Mouse (Mus musculus): ENCODE measurements around the gene Mrtfa. TPM values are rescaled to one million over a fixed set of nuclear protein-coding genes. Genes with fewer than 3 reads are reported as not detected.

Mrtfa gene
- total RNA-seq, 2 experiments from 2014 or later = 78.6 to 79.7 TPM

DNA sequence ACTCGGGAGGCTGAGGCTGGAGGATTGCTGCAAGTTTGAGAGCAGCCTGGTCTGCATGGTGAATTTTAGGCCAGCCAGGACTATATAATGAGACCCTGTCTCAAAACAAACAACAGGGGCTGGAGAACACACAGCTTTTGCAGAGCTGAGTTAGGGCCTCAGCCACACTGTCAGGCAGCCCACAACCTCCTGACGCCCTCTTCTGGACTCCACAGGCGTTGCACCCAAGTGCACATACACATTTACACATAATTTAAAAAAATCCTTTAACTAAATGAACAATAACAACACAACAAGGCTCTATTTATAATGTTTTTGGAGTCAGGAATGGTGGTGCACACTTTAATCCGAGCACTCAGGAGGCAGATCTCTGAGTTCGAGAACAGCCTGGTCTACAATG is 7.9 kb upstream of the Mrtfa start:
- DNase-seq (ENCODE audit: low spot score in 2 of 2) = no peak

DNA sequence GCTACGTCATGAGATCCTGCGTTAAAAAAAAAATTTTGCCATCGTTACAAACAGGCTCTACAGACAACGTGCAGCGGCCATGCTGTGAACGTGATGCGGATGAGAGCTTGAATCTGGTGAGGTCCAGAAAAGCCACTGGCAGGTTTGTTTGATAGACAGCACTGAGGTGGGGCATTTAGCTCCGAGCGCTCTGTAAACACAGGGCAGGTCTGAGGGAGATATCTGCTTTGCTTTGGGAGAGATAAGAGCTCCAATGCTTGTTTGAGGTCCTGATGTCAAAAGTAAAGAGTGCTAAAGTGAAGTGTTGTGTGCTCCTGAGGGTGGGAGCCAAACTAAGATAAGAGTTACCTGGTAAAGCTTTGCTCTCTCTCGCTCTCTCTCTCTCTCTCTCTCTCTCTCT is 6.6 kb upstream of the Mrtfa start:
- DNase-seq (ENCODE audit: low spot score in 2 of 2) = no peak

DNA sequence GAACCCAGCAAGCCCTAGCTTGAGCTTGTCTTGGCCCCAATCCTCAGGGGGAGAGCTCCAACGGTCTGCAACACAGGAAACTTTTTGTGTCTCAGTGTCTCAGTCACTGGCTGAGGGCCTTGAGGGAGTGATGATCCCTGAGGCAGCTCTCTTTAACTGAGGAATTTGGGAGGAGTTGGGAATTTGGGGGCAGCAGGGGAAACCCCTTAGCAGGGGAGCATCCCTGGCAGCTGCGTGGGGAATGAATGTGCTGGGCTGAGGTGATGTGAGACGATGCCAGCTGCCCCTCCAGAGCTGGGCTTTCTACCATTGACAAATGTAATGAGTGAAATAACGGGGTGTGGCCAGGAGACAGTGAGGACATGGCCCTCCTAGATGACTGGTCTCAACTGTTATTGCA is 4.9 kb upstream of the Mrtfa start:
- no peak for DNase-seq (ENCODE audit: low spot score in 2 of 2)

DNA sequence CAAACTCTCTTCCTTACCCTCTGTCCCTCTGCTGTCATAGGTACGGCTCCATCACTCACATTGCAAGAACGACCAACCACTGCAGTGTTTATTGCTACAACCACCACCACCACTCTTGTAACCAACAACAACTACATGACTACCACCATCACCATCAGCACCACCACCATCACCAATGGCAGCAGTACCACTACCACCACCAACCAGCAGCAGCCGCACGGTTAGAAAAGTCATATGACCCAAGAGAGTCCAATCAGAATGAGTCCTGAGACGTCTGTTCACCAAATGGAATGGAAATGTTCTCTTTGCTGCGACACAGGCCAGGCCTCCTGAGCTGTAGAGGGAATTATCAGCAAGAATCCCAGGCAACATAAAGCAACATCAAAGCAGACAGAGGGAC is 4.2 kb upstream of the Mrtfa start:
- DNase-seq (ENCODE audit: low spot score in 2 of 2) = no peak

DNA sequence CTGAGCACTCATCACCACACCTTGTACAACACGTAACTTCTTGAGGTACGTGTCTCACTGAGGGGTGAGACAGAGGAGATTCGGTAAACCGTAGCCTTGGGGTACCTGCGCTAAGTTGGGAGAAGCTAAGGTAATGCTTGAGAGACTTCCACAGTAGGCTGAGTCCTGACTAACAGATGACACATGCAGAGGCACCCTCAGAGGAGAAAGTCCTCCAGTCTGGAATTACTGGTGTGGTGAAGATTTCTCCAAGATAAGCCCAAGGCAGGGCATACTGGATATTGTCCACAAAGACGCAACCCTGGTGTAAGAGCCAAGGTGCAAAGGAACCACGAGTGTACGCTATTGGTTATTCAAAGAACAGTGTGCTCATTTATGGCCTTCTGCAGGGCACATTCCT is 2.3 kb upstream of the Mrtfa start:
- DNase-seq (ENCODE audit: low spot score in 2 of 2) = no peak

DNA sequence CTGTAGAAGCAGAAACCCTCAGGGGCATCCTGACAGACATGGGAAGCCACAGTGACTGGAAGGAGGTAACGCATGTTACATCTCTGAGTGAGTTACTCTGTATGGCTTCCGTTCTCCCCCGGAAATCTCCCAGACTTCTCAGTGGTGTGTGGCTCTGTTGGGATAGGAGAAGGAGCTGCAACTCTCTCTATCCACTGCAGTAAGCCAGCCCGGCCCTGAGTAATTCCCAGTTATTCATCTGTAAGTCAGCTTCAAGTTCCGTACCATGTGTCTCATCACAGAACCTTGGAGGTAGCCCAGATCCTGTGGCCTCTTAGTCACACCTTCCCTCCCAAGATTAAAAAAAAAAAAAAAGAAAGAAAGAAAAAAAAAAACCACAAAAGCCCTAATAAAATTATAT is 1.8 kb upstream of the Mrtfa start:
- no peak for DNase-seq (ENCODE audit: low spot score in 2 of 2)

DNA sequence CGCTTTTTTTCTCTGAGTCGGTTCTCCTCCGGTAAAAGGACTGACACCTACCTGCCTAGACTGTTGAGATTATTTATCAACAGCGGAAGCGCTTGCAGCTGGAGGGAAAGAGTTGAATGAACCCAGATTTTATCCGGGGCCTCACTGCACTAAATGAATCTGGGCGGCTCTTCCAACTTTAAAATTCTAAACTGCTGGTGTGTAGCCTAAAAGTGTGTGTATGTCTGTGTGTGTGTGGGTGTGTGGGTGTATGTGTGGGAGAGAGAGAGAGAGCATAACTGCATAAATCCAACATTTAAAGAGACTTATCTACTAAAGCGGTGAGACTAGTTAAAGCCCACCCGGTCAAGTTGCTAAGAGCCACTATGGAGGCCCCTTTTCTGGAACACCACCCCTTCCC is 746 bp upstream of the Mrtfa start:
- DNase-seq (ENCODE audit: low spot score in 2 of 2) = no peak

DNA sequence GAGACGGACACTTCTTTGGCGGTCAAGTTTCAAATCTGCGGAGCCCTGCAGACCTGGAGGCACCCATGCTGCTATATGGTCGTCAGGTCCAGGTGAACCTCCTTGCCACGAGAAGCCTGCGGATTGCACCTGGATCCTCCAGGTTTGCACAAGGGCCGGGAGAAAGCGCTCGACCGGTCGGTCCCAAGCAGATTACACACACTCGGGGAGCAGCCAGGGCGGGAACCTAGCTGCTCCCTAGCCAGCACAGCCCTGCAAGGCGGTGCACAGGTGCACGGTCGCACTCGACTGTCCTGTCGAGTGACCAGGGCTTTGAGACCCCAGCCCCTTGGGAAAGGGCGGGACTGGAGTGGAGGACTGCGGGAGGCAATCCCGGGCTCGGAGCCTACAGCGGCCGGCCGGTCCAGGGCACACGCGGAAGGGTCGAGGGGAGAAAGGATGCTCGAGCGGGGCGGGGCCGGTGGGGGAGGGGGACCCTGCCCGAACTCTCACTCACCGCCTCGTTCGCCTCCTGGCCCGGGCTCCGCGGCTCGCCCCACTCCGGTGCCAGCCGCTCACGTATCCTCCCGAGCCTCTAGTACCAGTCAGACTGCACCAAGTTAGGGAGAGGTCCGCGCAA is 437 bp downstream of the Mrtfa start:
- peak in 1 of 2 experiments; percentile 16 for DNase-seq (ENCODE audit: low spot score in 2 of 2)

DNA sequence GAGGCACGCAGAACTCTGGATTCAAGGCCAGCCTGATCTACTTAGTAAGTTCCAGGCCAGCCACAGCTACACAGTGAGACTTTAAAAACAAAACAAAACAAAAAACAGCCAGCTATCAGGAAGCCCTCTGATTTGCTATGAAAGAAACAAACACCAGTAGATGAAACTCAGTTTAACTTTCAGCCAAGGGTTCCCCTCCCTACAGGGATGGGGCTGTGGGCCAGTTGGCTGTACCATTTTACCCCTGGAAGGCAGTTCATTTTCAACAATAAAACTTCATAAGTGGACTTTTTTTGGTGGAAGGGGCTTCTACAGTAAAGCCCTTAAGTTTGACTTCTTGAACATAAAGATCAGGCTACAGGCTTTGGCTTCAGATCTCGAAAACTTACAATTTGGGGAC is 1.5 kb downstream of the Mrtfa start:
- DNase-seq (ENCODE audit: low spot score in 2 of 2) = peak in 1 of 2 experiments; percentile 14

DNA sequence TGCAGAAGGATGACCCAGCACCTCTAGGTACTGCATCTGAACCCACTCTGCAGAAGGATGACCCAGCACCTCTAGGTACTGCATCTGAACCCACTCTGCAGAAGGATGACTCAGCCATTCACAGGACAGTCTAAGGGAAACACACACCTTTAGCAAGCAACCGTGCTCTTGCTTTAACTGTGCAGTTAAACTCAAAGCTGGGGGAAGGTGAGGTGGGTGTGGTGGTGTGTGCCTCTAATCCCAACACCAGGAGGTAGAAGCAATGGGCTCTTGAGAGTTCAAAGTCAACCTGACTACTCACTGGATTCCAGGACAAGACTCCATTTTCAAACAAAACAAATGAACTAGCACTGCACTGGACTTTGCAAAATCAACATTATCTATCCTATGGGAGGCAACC is 5.6 kb downstream of the Mrtfa start:
- DNase-seq (ENCODE audit: low spot score in 2 of 2) = no peak

DNA sequence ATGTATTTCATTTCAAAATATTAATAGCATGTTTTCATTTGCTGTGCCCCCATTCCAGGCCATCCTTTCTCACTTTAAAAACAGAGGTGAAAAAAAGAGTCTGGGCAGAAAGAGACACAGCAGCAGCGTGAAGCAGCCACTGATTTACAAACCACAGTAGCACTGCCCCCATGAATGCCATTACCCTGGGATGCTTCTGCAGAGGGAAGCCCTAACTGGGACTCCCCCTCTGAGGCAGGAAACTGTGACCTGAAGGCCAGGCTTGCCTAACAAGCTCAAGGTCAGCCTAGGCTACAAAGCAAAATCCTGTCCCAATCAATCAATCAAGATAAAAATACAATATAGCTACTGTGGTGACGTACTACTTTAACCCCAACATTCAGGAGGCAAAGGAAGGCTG is 9.3 kb downstream of the Mrtfa start:
- DNase-seq (ENCODE audit: low spot score in 2 of 2) = no peak

DNA sequence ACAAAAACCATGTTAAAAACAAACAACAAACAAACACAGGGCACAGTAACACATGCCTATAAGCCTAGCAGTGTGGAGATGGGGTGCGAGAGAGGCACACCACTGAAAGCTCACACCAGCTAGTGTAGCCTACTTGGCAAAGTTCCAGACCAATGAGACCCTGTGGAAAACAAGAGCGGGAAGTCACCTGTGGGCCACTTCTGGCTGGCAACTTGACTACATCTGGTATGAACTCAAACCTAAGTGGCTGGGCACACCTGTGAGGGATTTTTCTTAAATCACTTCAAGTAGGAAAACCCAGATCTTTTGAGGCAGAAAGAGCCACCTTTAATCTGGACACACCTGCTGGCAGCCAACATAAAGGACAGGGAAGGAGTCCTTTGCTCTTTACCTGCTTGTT is 11.0 kb downstream of the Mrtfa start:
- DNase-seq (ENCODE audit: low spot score in 2 of 2) = no peak

DNA sequence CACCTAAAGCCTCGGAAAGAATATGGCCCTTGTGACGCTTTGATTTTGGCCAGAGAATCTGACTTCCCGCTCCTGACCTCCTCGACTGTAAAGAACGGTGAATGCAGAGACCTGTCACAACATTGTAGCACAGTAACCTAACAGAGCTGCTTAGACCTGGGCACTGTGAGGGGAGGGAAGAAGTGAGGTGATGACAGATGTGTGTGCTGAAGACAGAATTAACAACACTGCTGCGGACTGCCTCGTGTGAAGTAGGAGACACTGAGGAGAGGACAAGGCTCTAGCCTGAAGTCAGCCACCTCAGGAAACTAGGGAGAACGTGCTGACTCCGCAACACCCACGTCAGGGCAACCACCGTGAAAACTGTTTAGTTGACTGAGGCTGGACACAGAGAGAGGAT is 11.9 kb downstream of the Mrtfa start:
- no peak for DNase-seq (ENCODE audit: low spot score in 2 of 2)

DNA sequence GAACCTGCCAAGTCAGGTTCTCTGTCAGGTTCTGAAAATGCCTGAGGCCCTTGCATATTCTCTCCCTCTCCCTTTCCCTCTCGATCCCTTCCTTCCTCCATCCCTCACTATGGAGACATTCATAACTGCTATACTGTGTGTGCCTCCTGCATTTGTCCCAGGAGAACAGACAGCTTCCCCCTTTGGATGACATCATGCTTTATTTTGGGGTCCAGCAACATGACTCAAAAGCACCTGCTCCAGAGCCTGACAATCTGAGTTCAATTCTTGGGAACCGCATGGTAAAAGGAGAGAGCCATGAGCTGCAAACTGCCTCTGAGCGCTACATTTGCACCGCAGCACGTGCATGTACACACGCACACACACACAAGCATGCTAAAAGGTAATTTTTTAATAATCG is 12.7 kb downstream of the Mrtfa start:
- DNase-seq (ENCODE audit: low spot score in 2 of 2) = no peak

DNA sequence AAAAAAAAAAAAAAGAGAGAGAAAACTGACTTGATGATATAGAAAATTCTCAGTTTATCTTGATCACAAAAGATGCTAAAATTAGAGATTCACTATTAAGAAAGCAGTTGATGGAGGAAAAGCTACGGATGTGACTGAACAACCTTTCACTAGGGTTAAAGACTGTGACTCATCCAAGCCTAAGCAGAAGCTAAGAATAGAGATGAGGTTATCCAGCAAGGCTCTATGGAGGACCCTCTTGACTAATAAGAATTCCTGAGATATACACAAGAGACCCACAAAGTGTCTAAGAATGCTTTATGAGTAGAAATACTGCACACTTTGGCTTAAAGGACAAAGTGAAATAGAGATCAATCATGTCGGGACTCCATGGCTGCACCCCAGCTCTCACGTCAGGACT is 14.9 kb downstream of the Mrtfa start:
- DNase-seq (ENCODE audit: low spot score in 2 of 2) = no peak

DNA sequence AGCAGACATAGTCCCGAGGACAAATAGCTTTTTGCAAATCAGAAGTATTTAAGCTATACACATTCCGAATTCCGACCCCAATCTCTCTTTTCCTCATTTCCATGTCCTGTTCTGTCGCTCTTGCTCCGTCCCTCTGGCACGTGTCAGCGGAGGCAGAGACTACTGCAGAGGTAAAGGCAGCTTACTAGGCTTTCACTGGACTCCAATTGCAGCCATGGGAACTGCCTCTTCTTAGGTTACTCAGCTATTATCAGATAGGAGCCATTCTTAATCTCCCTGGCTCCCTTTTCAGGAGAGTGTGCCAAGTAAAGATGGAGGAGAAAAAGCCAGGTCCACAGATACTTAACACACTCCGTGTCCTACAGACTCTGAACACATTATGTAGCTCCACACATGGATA is 18.3 kb downstream of the Mrtfa start:
- no peak for DNase-seq (ENCODE audit: low spot score in 2 of 2)

DNA sequence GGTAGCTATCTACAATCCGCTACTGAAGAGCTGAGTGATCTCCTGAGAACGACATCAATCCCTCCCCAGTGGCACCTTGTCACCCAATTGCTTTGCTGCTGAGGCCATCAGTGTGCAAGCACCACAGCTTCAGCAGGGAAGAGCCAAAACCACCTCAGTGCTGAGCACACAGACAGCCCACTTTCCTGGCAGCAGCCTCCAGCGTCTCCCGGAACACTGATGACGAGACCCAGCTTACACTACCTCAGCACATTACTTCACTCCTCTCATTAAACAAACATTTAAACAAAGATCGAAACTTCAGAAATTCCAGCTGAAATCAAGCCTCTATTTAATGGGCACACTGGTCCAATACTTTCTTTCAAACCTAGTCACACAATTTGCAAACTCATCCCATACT is 21.8 kb downstream of the Mrtfa start:
- no peak for DNase-seq (ENCODE audit: low spot score in 2 of 2)

DNA sequence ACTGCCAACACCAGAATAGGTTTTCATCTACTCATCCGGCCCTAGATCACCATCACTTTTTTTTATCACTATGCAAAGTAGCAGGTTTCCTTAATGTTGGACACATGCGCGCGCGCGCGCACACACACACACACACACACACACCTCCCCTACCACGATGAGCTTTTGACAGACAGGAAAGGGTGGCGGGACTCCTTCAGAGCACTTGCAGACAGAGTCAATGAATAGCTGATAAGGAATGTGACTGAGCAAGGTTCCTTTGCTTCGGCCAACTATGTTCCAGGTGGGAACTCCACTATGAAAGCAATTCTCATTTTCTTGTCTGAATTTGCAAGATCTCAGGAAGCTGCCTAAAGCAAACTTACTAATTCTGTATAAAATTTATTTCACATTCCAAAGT is 22.7 kb downstream of the Mrtfa start:
- no peak for DNase-seq (ENCODE audit: low spot score in 2 of 2)

DNA sequence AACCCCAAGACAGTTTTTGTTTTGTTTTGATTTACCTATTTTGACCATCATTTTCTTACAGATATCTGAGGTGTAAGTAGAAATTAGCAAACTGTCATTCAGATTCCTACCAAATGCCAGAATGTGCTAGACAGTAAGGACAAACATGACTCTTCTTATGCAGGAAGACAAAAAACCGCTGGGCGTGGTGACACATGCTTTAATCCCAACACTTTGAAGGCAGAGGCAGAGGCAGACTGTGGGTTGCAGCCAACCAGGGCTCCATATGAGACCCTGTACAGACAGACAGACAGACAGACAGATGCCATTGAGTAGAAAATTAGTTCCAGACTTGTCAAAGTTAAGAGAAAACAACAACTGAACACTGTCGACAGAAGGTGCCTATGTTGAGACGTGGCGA is 24.3 kb downstream of the Mrtfa start:
- DNase-seq (ENCODE audit: low spot score in 2 of 2) = no peak

DNA sequence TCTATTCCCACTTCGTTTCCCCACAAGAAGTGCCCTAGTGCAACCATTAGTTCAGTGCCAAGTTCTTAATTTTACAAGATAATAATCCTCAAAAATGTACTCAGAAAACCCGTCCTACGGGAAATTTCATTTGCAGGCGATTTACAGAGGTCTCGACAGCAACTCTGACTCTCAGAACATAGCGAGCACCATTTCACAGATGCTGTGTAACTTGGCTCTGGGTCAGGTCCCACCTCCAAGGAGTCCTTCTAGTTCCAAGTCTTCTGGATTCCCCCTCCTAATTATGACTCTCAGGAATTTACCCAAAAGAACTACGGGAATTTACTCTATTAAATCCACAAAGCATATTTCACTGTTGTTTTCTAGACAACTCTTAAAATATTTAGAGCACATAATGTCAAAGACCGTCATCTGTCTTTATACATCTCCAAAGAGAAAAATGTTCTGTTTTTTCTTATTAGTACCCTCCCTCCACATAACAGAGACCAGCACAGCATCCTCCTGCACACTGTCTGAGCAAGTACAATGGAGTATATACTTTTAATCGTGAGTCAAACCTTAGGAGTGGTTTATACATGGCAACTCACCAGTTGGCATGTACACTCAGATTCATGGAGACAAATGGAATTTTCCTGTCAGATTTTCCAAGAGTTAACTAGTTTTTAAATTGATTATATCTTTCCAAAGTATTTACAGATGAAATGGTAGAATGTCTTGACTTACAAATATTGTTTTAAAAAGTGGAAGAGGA is 25.8 kb downstream of the Mrtfa start:
- no peak for DNase-seq (ENCODE audit: low spot score in 2 of 2)

DNA sequence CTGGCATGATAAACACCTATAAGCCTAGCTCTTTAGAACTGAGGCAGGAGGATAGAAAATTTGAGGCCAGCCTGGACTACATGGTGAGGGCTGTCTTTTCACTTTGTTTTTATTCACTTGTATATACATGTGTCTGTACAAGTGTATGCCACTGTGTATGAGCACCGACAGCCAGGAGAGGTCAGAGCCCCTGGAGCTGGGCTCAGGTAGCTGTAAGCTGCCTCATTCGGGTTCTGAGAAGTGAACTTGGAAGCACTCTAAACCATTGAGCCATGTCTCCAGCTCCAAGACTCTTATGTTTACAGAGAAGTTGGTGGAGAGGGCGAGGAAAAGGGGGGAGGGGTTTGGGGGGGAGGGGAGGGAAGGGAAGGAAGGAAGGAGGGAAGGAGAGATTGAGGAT is 29.0 kb downstream of the Mrtfa start:
- no peak for DNase-seq (ENCODE audit: low spot score in 2 of 2)

DNA sequence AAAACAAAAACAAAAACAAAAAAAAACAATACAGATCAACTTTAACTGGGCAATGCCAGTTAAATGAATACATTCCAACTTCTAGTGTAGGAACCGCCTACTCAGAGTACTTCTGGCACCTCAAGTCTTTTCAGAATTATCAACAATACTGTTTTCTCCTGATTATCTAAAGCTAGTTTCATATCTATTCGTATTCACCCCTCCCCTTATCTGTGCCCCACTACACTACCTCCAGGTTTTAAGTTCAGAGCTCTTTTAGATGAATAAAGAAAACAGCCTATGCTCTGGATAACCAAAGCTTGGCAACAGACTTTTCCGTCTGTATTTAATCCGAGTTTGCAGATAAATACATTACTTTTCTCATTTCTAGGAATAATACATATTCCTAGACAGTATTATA is 29.9 kb downstream of the Mrtfa start:
- DNase-seq (ENCODE audit: low spot score in 2 of 2) = no peak

DNA sequence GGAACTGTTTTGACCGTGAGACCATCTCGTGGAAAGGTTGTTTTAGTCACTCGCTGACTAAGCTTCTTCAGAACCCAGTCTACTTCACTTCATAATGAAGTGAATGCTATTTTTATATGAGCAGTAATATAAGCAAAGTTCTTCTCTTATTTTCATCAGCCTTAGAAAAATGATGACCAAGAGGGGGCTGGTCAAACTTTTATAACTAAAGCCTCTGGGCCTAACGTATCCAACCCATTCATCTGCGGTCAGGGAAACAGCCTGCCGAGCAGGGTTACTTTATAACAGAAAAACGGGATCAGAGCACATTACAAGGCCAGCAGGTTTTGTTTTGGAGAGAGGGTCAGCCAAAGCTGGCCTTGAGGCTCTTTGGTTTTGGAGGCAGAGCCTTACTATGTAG is 31.3 kb downstream of the Mrtfa start:
- no peak for DNase-seq (ENCODE audit: low spot score in 2 of 2)

All from layer of hippocampus, postnatal 14 days (tissue).